Mouse (Mus musculus) heart, postnatal 10 days (tissue): ENCODE data around the gene 1700102P08Rik. TPM values are rescaled to one million over a fixed set of nuclear protein-coding genes. Genes with fewer than 3 reads are reported as not detected.

Experiments used
- DNase-seq, 2 experiments: peaks; one replicate each; pipeline ENCODE4 v3.0.0; 2021
- intact Hi-C: fragments of 180-260 bp; cut with DNase I; formaldehyde crosslinking; loops from one replicate; pipeline ENCODE4 v1.15.1; 2025
- total RNA-seq, 2 experiments: library from RNA; stranded (reverse); gene quantifications; 2 replicates each; pipeline ENCODE4 v1.2.3; 2021

1700102P08Rik gene
- total RNA-seq, 2 experiments from 2014 or later, result 0.31 to 0.74 TPM

GRCm38 (mm10) chr9:108456953-108457352 lies 64.3 kb downstream of the 1700102P08Rik start:
- intact Hi-C loops, result no loop called here

GRCm38 (mm10) chr9:108459939-108460318 lies 67.3 kb downstream of the 1700102P08Rik start:
- intact Hi-C loops, result loop anchor here (2.0 kb wide), 1 partner anchor 19 kb away; the partner anchor contains the start of gene Lamb2
- DNase-seq, result no peak

More at GRCm38 (mm10) chr9:108456953-108457352, 64.3 kb downstream of the 1700102P08Rik start:
- DNase-seq, result no peak

Other genes with a start within 250 kb of the 1700102P08Rik start
- under 1 TPM; 0.05 to 0.07 TPM for gene Bsn, start 202.4 kb upstream of the 1700102P08Rik start, total RNA-seq
- 100 to 1,000 TPM; 369 to 394 TPM for gene Dag1, start 128.8 kb upstream of the 1700102P08Rik start, total RNA-seq
- gene Nicn1, start 102.4 kb upstream of the 1700102P08Rik start, total RNA-seq, result 10 to 100 TPM; 20.5 to 21.8 TPM
- 1 to 10 TPM; 5.2 to 6.9 TPM for gene Amt, start 96.0 kb upstream of the 1700102P08Rik start, total RNA-seq
- gene Rhoa, start 86.7 kb upstream of the 1700102P08Rik start, total RNA-seq, result 100 to 1,000 TPM; 328 to 329 TPM
- 10 to 100 TPM; 24.4 to 30.0 TPM for gene Tcta, start 86.6 kb upstream of the 1700102P08Rik start, total RNA-seq
- 100 to 1,000 TPM; 152 to 166 TPM for gene Gpx1, start 53.9 kb upstream of the 1700102P08Rik start, total RNA-seq
- gene Usp4, start 45.0 kb upstream of the 1700102P08Rik start, total RNA-seq, result 10 to 100 TPM; 94.3 to 95.7 TPM
- not detected for gene Ccdc36, start 35.7 kb downstream of the 1700102P08Rik start, total RNA-seq
- not detected for gene BC048562, start 43.7 kb downstream of the 1700102P08Rik start, total RNA-seq
- 10 to 100 TPM; 27.7 to 31.3 TPM for gene Ccdc71, start 67.7 kb downstream of the 1700102P08Rik start, total RNA-seq
- 10 to 100 TPM; 29.2 to 33.4 TPM for gene Klhdc8b, start 68.8 kb downstream of the 1700102P08Rik start, total RNA-seq
- 100 to 1,000 TPM; 284 to 331 TPM for gene Lamb2, start 86.9 kb downstream of the 1700102P08Rik start, total RNA-seq
- gene Usp19, start 97.8 kb downstream of the 1700102P08Rik start, total RNA-seq, result 100 to 1,000 TPM in 1 of 2 experiments, 10 to 100 TPM in 1; 98.4 to 103 TPM
- gene Qars, start 114.9 kb downstream of the 1700102P08Rik start, total RNA-seq, result 10 to 100 TPM; 84.4 to 86.3 TPM
- gene Qrich1, start 124.0 kb downstream of the 1700102P08Rik start, total RNA-seq, result 10 to 100 TPM; 83.5 to 89.6 TPM
- gene Impdh2, start 167.5 kb downstream of the 1700102P08Rik start, total RNA-seq, result 10 to 100 TPM; 62.3 to 70.0 TPM
- gene Ndufaf3, start 174.6 kb downstream of the 1700102P08Rik start, total RNA-seq, result 10 to 100 TPM; 54.5 to 58.6 TPM
- gene Dalrd3, start 177.1 kb downstream of the 1700102P08Rik start, total RNA-seq, result 10 to 100 TPM; 21.0 TPM
- gene Wdr6, start 185.9 kb downstream of the 1700102P08Rik start, total RNA-seq, result 10 to 100 TPM; 30.2 to 36.4 TPM
- 10 to 100 TPM; 12.7 to 15.1 TPM for gene P4htm, start 204.9 kb downstream of the 1700102P08Rik start, total RNA-seq